Mouse (Mus musculus): ENCODE measurements around the gene Olfr692. TPM values are rescaled to one million over a fixed set of nuclear protein-coding genes. Genes with fewer than 3 reads are reported as not detected.

Gene Olfr692
- not detected for polyA plus RNA-seq (2012; fragmentation: generic; extraction: Trizol)

GRCm38 (mm10) chr7:105367930-105368329 is at the start of gene Olfr692:
Olfr692 (plus strand) TSS chr7:105368230.

GRCm38 (mm10) chr7:105334004-105334403 is 34.0 kb upstream of the Olfr692 start, which contains the start of gene Olfr690:
Olfr690 (minus strand) TSS chr7:105334104.

GRCm38 (mm10) chr7:105342170-105342569 is 25.9 kb upstream of the Olfr692 start, which contains the start of gene Olfr691:
Olfr691 (minus strand) TSS chr7:105342270.

GRCm38 (mm10) chr7:105374866-105375265 is 6.8 kb downstream of the Olfr692 start, which contains the start of gene Gm5901:
Gm5901 (plus strand) TSS chr7:105375038.

GRCm38 (mm10) chr7:105399935-105400624 is 32.0 kb downstream of the Olfr692 start, which contains the start of gene Fam160a2:
Fam160a2 (minus strand) TSS chr7:105400054.

GRCm38 (mm10) chr7:105404268-105404667 is 36.2 kb downstream of the Olfr692 start, which contains the start of gene Cnga4:
Cnga4 (plus strand) TSS chr7:105404568.

Other genes starting within 250 kb of the Olfr692 start
- not detected for gene Olfr683, start 221.2 kb upstream of the Olfr692 start, polyA plus RNA-seq (2012; fragmentation: generic; extraction: Trizol)
- not detected for gene Olfr684, start 204.6 kb upstream of the Olfr692 start, polyA plus RNA-seq (2012; fragmentation: generic; extraction: Trizol)
- gene Olfr685, start 182.2 kb upstream of the Olfr692 start, polyA plus RNA-seq (2012; fragmentation: generic; extraction: Trizol) = not detected
- not detected for gene Olfr686, start 160.7 kb upstream of the Olfr692 start, polyA plus RNA-seq (2012; fragmentation: generic; extraction: Trizol)
- gene Olfr688, start 80.1 kb upstream of the Olfr692 start, polyA plus RNA-seq (2012; fragmentation: generic; extraction: Trizol) = not detected
- not detected for gene Olfr689, start 57.1 kb upstream of the Olfr692 start, polyA plus RNA-seq (2012; fragmentation: generic; extraction: Trizol)
- gene Olfr690, start 34.1 kb upstream of the Olfr692 start, polyA plus RNA-seq (2012; fragmentation: generic; extraction: Trizol) = not detected
- gene Olfr691, start 26.0 kb upstream of the Olfr692 start, polyA plus RNA-seq (2012; fragmentation: generic; extraction: Trizol) = under 1 TPM in 1 of 2 experiments, not detected in 1; 0.02 TPM
- under 1 TPM in 1 of 2 experiments, not detected in 1; 0.09 TPM for gene Gm5901, start 6.8 kb downstream of the Olfr692 start, polyA plus RNA-seq (2012; fragmentation: generic; extraction: Trizol)
- gene Fam160a2, start 31.8 kb downstream of the Olfr692 start, polyA plus RNA-seq (2012; fragmentation: generic; extraction: Trizol) = 10 to 100 TPM; 11.6 to 17.4 TPM
- gene Cnga4, start 36.3 kb downstream of the Olfr692 start, polyA plus RNA-seq (2012; fragmentation: generic; extraction: Trizol) = under 1 TPM in 1 of 2 experiments, not detected in 1; 0.01 TPM
- gene Cckbr, start 57.5 kb downstream of the Olfr692 start, polyA plus RNA-seq (2012; fragmentation: generic; extraction: Trizol) = under 1 TPM in 1 of 2 experiments, not detected in 1; 0.02 TPM
- 100 to 1,000 TPM; 166 to 272 TPM for gene Cavin3, start 114.1 kb downstream of the Olfr692 start, polyA plus RNA-seq (2012; fragmentation: generic; extraction: Trizol)
- gene Smpd1, start 186.1 kb downstream of the Olfr692 start, polyA plus RNA-seq (2012; fragmentation: generic; extraction: Trizol) = 10 to 100 TPM; 32.0 to 79.2 TPM
- gene Apbb1, start 213.4 kb downstream of the Olfr692 start, polyA plus RNA-seq (2012; fragmentation: generic; extraction: Trizol) = 10 to 100 TPM; 28.1 to 45.2 TPM
- gene Hpx, start 231.9 kb downstream of the Olfr692 start, polyA plus RNA-seq (2012; fragmentation: generic; extraction: Trizol) = 1 to 10 TPM in 1 of 2 experiments, under 1 TPM in 1; 0.11 to 1.8 TPM

All from C3H10T1/2 (cell line).